Comparison of ENCODE assay signal across 9 mouse cellular contexts in the genomic region with DNA sequence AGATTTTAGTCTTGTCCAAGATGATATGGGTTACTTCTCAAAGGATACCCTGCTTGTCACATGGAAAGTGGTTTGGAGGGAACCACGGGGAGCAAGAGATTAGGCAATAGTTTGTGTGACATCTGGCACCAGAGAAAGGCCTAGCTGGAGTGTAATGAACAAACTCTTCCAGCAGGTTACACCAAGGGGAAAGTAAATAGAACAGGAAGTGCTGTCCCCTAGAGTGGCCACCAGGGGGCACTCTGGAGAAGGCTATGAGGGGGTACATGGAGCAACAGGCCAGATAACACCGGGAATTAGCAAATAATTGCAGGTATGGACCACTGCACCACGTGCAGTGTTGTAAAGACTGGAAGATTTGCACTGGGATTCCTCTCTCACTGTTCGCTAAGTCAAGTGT. TPM values are rescaled to one million over a fixed set of nuclear protein-coding genes. Genes with fewer than 3 reads are reported as not detected.
DNase-seq lines count a peak whose midpoint lies in the region; ATAC-seq and TF ChIP-seq lines count a peak whose summit lies in the region.
"Had no signal": no experiment of that assay in that cellular context is flagged by ENCODE, and none has a peak within 500 bp of the region (broad histone marks: within the 10 kb centered on the region; RNA-seq: fewer than 3 reads in every experiment).

No protein-coding gene starts in this region.

- POLR2A ChIA-PET in Patski (lab: Charles Lee) = no interaction called here

- no peak overlapping the region for H3K27ac ChIP-seq in heart, embryonic 15.5 days
- H3K27ac ChIP-seq in testis, adult 2 months (ENCODE audit: control insufficient read depth, insufficient read depth, low read depth, low read length) = no peak overlapping the region

- CTCF ChIA-PET in Patski (lab: Charles Lee) = interaction anchor here (1.0 to 1.5 kb wide), 5 partner anchors 9 to 179 kb away, joined by 3 to 5 read pairs (median 4); no protein-coding TSS in a partner anchor

- intact Hi-C loops in left cerebral cortex, postnatal 4 days (cut with DNase I) = no loop called here
- intact Hi-C loops in left cerebral cortex, postnatal 25 days (cut with DNase I) = loop anchor here (5.0 kb wide), 1 partner anchor 147 kb away; no protein-coding TSS in a partner anchor

- peak; percentile 90 for TF ChIP-seq CTCF in Patski (IDR thresholded peaks at IDR 0.05)
- TF ChIP-seq CTCF in testis, adult 2 months (IDR thresholded peaks at IDR 0.05; ENCODE audit: control insufficient read depth, insufficient read depth, insufficient replicate concordance, low read depth, low read length) = peak; percentile 83; the same call in 1 of the 2 replicates

- peaks cover 6% of the 10 kb centered on the region for H3K27me3 ChIP-seq in Patski
- no peaks in the 10 kb centered on the region for H3K27me3 ChIP-seq in heart, embryonic 15.5 days
- no peaks in the 10 kb centered on the region for H3K27me3 ChIP-seq in testis, adult 2 months (ENCODE audit: control insufficient read depth, insufficient read depth, low read length)

- ATAC-seq in Patski = peak; percentile 62
- 0 out of 2 replicates have a peak, but pooled peaks have one; percentile 27 for ATAC-seq in heart, embryonic 15.5 days (replicated peaks; ENCODE audit: insufficient number of reproducible peaks, insufficient read depth, low FRiP score, low read depth)

- H3K4me2 ChIP-seq in heart, embryonic 15.5 days = no peak overlapping the region

- no peaks in the 10 kb centered on the region for H3K4me1 ChIP-seq in heart, embryonic 15.5 days (replicated peaks)
- H3K4me1 ChIP-seq in testis, adult 2 months (ENCODE audit: control insufficient read depth, insufficient read depth, low read length) = no peaks in the 10 kb centered on the region

- no peak for TF ChIP-seq POLR2A in testis, adult 2 months (IDR thresholded peaks at IDR 0.05; ENCODE audit: control insufficient read depth, low read depth, low read length)

- H3K9me3 ChIP-seq in heart, embryonic 15.5 days (replicated peaks) = no peaks in the 10 kb centered on the region

- 57% methylated on average over 4 of the region's 4 CpGs for WGBS in heart, embryonic 15.5 days

- no peak overlapping the region for H3K9ac ChIP-seq in heart, embryonic 15.5 days

- in situ Hi-C loops in Patski (cut with MboI; ENCODE audit: low pct_unique_long_range_greater_than_20kb) = no loop called here

- no peaks in the 10 kb centered on the region for H3K36me3 ChIP-seq in heart, embryonic 15.5 days
- no peaks in the 10 kb centered on the region for H3K36me3 ChIP-seq in testis, adult 2 months (ENCODE audit: control insufficient read depth, insufficient read depth, low read length)

- H3K4me3 ChIP-seq in heart, embryonic 15.5 days = no peak overlapping the region
- no peak overlapping the region for H3K4me3 ChIP-seq in testis, adult 2 months (ENCODE audit: control insufficient read depth, low read depth, low read length)
- H3K4me3 ChIP-seq: myocyte had no signal

- DNase-seq in left cerebral cortex, postnatal 4 days = peak; percentile 53
- no peak for DNase-seq in left cerebral cortex, postnatal 25 days (ENCODE audit: low spot score in 2 of 2)
- DNase-seq in Patski (ENCODE audit: low read depth, low spot score) = no peak
- DNase-seq in cerebellum, adult 11 months = peak; percentile 52
- DNase-seq in lung, adult 18-20 months = peak; percentile 33 to 41
- no peak for DNase-seq in layer of hippocampus, adult 9-11 months

RNA-seq across cellular contexts. Expression of a gene that starts 19.0 kb away (rescaled TPM):
- total RNA-seq in left cerebral cortex, postnatal 4 days (2021) = 10 to 100 TPM; 32.0 to 32.2 TPM
- 10 to 100 TPM; 39.1 to 40.7 TPM for total RNA-seq in left cerebral cortex, postnatal 25 days (2021)
- polyA plus RNA-seq in Patski (2021) = 1.6 TPM
- polyA plus RNA-seq in heart, embryonic 15.5 days (2015; fragmentation: Nextera tagmentation; extraction: Ambion mirVana) = 0.52 and 0.70 TPM in 2 replicates
- 58.7 and 63.4 TPM in 2 replicates for polyA plus RNA-seq in testis, adult 2 months (2012; rRNA removed)

RNA-seq across cellular contexts. Expression of a gene that starts 28.7 kb away (rescaled TPM):
- 10 to 100 TPM; 80.4 to 87.4 TPM for total RNA-seq in left cerebral cortex, postnatal 4 days (2021)
- 10 to 100 TPM; 62.7 to 64.3 TPM for total RNA-seq in left cerebral cortex, postnatal 25 days (2021)
- polyA plus RNA-seq in Patski (2021) = 50.6 TPM
- 67.8 and 92.3 TPM in 2 replicates for polyA plus RNA-seq in heart, embryonic 15.5 days (2015; fragmentation: Nextera tagmentation; extraction: Ambion mirVana)
- 3.3 and 4.0 TPM in 2 replicates for polyA plus RNA-seq in testis, adult 2 months (2012; rRNA removed)

Comparison
In these comparisons a context has a peak if more than half of its experiments do, and no peak if none do; other contexts are left out.
1. DNase-seq: peak in left cerebral cortex, postnatal 4 days (single experiment), cerebellum, adult 11 months (single experiment) and lung, adult 18-20 months (2 of 2); none in left cerebral cortex, postnatal 25 days (0 of 2), Patski (single experiment) and layer of hippocampus, adult 9-11 months (single experiment).
2. RNA of a gene that starts 19.0 kb away (polyA plus RNA-seq): 58.7 to 63.4 TPM in testis, adult 2 months; 1.6 TPM in Patski (single experiment) and 0.52 to 0.70 TPM in heart, embryonic 15.5 days; every median in the first group is over 10 times any median in the second.
3. RNA of a gene that starts 28.7 kb away (polyA plus RNA-seq): 67.8 to 92.3 TPM in heart, embryonic 15.5 days and 50.6 TPM in Patski (single experiment); 3.3 to 4.0 TPM in testis, adult 2 months; every median in the first group is over 10 times any median in the second.